8 mouse cellular contexts compared by ENCODE assay signal in genomic region chr13:6515084-6515910, GRCm38 (mm10). TPM values are rescaled to one million over a fixed set of nuclear protein-coding genes. Genes with fewer than 3 reads are reported as not detected.
DNase-seq lines count a peak whose midpoint lies in the region; TF ChIP-seq lines count a peak whose summit lies in the region.

No protein-coding gene starts in this region.

- DNase-seq in gastrocnemius, adult 2 months = no peak
- DNase-seq in gastrocnemius, postnatal 10 days = no peak
- peak; percentile 52 to 60 for DNase-seq in B cell, adult 2 months
- peak; percentile 35 for DNase-seq in adrenal gland, postnatal 25 days
- peak; percentile 10 for DNase-seq in lung, adult 18-20 months
- DNase-seq in thymus, postnatal 0 days (ENCODE audit: low spot score) = peak; percentile 28
- no peak for DNase-seq in right cerebral cortex, postnatal 10 days (ENCODE audit: low spot score in 2 of 2)
- no peak for DNase-seq in left cerebral cortex, adult 9 months (ENCODE audit: low spot score in 2 of 2)

- TF ChIP-seq CTCF in gastrocnemius, adult 2 months (IDR thresholded peaks at IDR 0.05) = peak; percentile 77

- intact Hi-C loops in gastrocnemius, adult 2 months (cut with DNase I) = no loop called here

- no peak overlapping the region for H3K4me3 ChIP-seq in gastrocnemius, adult 2 months

- no peak overlapping the region for H3K27ac ChIP-seq in gastrocnemius, adult 2 months

RNA-seq across cellular contexts. Expression of gene Pitrm1, which starts 32.7 kb away (rescaled TPM):
- total RNA-seq in gastrocnemius, adult 2 months (2021) = 10 to 100 TPM; 34.3 to 39.0 TPM
- total RNA-seq in gastrocnemius, postnatal 10 days (2021) = 10 to 100 TPM; 36.6 to 38.7 TPM
- total RNA-seq in adrenal gland, postnatal 25 days (2021) = 218 and 240 TPM in 2 replicates
- polyA plus RNA-seq in thymus, postnatal 0 days (2015; fragmentation: Nextera tagmentation; extraction: Ambion mirVana) = 48.8 and 62.0 TPM in 2 replicates

Comparison
In these comparisons a context has a peak if more than half of its experiments do, and no peak if none do; other contexts are left out.
1. DNase-seq: peak in B cell, adult 2 months (2 of 2), adrenal gland, postnatal 25 days (single experiment), lung, adult 18-20 months (2 of 2) and thymus, postnatal 0 days (single experiment); none in gastrocnemius, adult 2 months (single experiment), gastrocnemius, postnatal 10 days (single experiment), right cerebral cortex, postnatal 10 days (0 of 2) and left cerebral cortex, adult 9 months (0 of 2).